Mouse (Mus musculus): Measurements from ENCODE around the gene Nuak1.

Nuak1 gene

GRCm38 (mm10) chr10:84447411-84447821, 7.0 kb upstream of the Nuak1 start:
- CTCF ChIA-PET = interaction anchor here (0.6 kb wide), 1 partner anchor 328 kb away, joined by 3 read pairs; no protein-coding TSS in a partner anchor

GRCm38 (mm10) chr10:84446661-84447060, 6.3 kb upstream of the Nuak1 start:
- CTCF ChIA-PET = no interaction called here

- CTCF ChIA-PET = no interaction called here
These were observed 4.0 kb upstream of the Nuak1 start for GRCm38 (mm10) chr10:84444396-84444795.

- CTCF ChIA-PET = no interaction called here
These were observed 1.4 kb upstream of the Nuak1 start for GRCm38 (mm10) chr10:84441846-84442245.

- CTCF ChIA-PET = no interaction called here
These were observed 1.0 kb upstream of the Nuak1 start for GRCm38 (mm10) chr10:84441434-84441785.

GRCm38 (mm10) chr10:84440181-84440540, 236 bp downstream of the Nuak1 start:
- CTCF ChIA-PET = no interaction called here

GRCm38 (mm10) chr10:84439228-84439596, 1.2 kb downstream of the Nuak1 start:
- CTCF ChIA-PET = interaction anchor here (0.7 to 2.0 kb wide), 2 partner anchors 53 to 621 kb away, joined by 3 to 8 read pairs; no protein-coding TSS in a partner anchor

GRCm38 (mm10) chr10:84438466-84439227, 1.8 kb downstream of the Nuak1 start:
- CTCF ChIA-PET = interaction anchor here (0.5 to 2.0 kb wide), 6 partner anchors 9 to 620 kb away, joined by 3 to 8 read pairs (median 3); no protein-coding TSS in a partner anchor

GRCm38 (mm10) chr10:84438049-84438422, 2.4 kb downstream of the Nuak1 start:
- CTCF ChIA-PET = interaction anchor here (0.5 to 2.0 kb wide), 5 partner anchors 8 to 619 kb away, joined by 3 to 8 read pairs (median 3); no protein-coding TSS in a partner anchor

- CTCF ChIA-PET = interaction anchor here (1.0 to 2.0 kb wide), 4 partner anchors 12 to 619 kb away, joined by 3 to 8 read pairs (median 3); no protein-coding TSS in a partner anchor
These were observed 3.0 kb downstream of the Nuak1 start for GRCm38 (mm10) chr10:84437166-84438048.

- CTCF ChIA-PET = no interaction called here
These were observed 4.5 kb downstream of the Nuak1 start for GRCm38 (mm10) chr10:84435930-84436329.

- CTCF ChIA-PET = no interaction called here
These were observed 7.1 kb downstream of the Nuak1 start for GRCm38 (mm10) chr10:84433193-84433801.

GRCm38 (mm10) chr10:84424374-84424773, 16.0 kb downstream of the Nuak1 start:
- CTCF ChIA-PET = no interaction called here

- CTCF ChIA-PET = no interaction called here
These were observed 16.5 kb downstream of the Nuak1 start for GRCm38 (mm10) chr10:84423903-84424302.

GRCm38 (mm10) chr10:84420589-84420988, 19.8 kb downstream of the Nuak1 start:
- CTCF ChIA-PET = no interaction called here

- CTCF ChIA-PET = interaction anchor here (0.6 kb wide), 1 partner anchor 102 kb away, joined by 8 read pairs; no protein-coding TSS in a partner anchor
These were observed 22.0 kb downstream of the Nuak1 start for GRCm38 (mm10) chr10:84418421-84418820.

- CTCF ChIA-PET = no interaction called here
These were observed 23.6 kb downstream of the Nuak1 start for GRCm38 (mm10) chr10:84416752-84417151.

- CTCF ChIA-PET = no interaction called here
These were observed 25.3 kb downstream of the Nuak1 start for GRCm38 (mm10) chr10:84414981-84415700.

- CTCF ChIA-PET = no interaction called here
These were observed 27.1 kb downstream of the Nuak1 start for GRCm38 (mm10) chr10:84413310-84413709.

GRCm38 (mm10) chr10:84412326-84412962, 28.0 kb downstream of the Nuak1 start:
- CTCF ChIA-PET = interaction anchor here (0.7 kb wide), 1 partner anchor 912 kb away, joined by 5 read pairs; no protein-coding TSS in a partner anchor
